Mouse (Mus musculus): Measurements from ENCODE around the gene Col6a6.

DNA sequence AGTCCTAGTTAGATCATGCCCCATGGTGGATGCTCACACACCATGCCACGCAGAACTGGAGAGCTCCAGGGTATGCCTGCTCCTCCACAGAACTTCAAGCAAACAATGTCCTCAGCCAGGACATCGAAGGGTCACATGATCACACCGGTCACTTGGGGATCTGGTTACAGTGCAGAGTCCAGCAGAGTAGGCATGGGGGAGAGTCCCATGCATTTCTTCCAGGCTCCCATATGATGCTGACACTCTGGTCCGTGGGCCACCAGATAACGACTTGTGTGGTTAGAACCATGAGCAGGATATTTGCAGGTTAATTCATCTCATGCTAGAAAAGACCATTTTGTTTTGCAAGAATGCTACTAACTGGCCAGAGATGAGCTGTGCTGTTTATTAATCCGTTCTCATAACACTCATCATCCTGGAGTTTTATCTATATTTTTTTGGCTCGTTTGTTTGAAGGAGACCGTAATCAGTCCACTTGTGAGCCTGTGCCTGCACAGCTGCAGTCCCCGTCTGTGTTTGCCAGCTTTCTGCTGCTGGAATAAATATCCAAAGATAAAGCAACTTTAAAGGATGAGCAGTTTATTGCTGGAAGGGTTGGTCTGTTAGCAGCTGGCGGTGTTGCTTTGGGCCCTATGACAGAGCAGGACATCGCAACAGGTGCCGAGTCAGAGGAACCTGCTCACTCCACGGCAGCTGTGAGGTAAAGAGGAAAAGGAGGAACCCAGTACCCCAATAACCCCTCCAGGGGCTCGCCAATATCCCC lies 24.2 kb upstream of the Col6a6 start:
- TF ChIP-seq ZC3H11A (IDR thresholded peaks at IDR 0.05; ENCODE audit: borderline replicate concordance, low read depth, low read length) (no peak), ZNF384 (IDR thresholded peaks at IDR 0.05; ENCODE audit: low read depth, low read length) (no peak), MAFK (IDR thresholded peaks at IDR 0.05; ENCODE audit: insufficient read depth, low read depth, low read length) (no peak), CHD2 (IDR thresholded peaks at IDR 0.05; ENCODE audit: low read depth, low read length) (no peak), HCFC1 (IDR thresholded peaks at IDR 0.05; ENCODE audit: borderline replicate concordance, insufficient read depth, low read length) (no peak)
